Mouse (Mus musculus): Measurements from ENCODE around the gene Sult2a8.

Gene Sult2a8

DNA sequence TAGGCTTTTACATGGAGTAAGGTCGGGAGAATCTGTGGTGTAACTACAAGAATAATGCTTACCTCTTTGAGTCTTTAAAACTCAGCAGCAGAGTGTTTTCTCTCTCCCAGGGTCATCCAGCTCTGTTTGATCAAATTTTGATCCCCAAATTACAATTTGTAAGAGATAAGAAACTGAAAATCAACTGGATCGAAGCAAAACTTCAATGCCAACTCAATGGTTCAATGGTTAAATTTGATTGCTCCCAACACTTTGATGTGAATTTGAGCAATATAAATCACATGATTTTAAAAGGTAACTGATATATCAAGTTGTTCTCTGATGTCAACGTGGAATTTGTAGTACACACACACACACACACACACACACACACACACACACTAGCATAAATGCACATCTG lies at the start of gene Sult2a8:
Sult2a8 (minus strand) TSS at position 236 of the 400 bp plus-strand sequence.
- 60% methylated on average over 3 of the region's 3 CpGs for WGBS

DNA sequence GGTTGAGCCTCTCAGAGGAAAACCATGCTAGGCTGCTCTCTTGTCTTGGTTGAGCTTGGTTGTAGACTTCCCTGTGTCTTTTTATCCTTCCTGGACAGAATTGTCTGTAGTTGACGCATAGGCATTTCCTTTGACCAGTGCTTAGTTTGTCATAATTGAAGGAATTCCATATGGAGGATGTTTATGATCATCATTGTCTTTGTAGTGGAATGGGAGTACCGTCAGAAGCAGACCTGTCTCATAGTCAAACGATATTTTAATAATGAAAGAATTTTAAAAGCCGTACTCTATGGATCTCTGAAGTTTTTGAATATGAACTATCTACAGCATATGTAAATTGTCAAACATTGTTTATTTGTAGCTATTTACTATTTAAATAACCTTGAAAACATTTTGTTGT lies 47.6 kb upstream of the Sult2a8 start, which contains the start of gene Sult2a7:
Sult2a7 (minus strand) TSS at position 101 of the 400 bp plus-strand sequence.
- WGBS: 91% methylated on average over 4 of the region's 4 CpGs

GRCm38 (mm10) chr7:14492886-14493285 lies 46.3 kb upstream of the Sult2a8 start:
- WGBS: 69% methylated on average over 3 of the region's 3 CpGs

DNA sequence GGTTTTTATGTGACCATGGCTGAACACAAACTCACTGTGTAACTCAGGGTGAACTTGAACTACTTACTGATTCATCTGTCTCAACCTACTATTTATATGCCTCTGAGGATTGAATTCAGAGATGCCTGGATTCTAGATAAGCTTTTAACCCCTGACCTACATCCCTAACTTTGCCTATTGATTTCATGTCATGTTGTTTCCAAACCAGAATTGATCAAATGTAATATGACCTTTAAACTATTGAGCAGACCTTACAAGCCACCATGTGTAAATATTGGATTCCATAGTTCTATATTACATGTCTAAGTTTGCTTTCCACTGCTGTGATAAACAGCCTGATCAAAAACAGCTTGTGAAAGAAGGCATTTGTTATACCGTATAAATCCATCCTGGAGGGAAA lies 8.1 kb downstream of the Sult2a8 start:
- WGBS: 78% methylated on average over 1 of the region's 1 CpGs

GRCm38 (mm10) chr7:14438029-14438428 lies 8.5 kb downstream of the Sult2a8 start:
- 85% methylated on average over 2 of the region's 2 CpGs for WGBS
